Mouse (Mus musculus) midbrain, embryonic 15.5 days (tissue): ENCODE measurements around the gene Lyz1. TPM values are rescaled to one million over a fixed set of nuclear protein-coding genes. Genes with fewer than 3 reads are reported as not detected.

Experiments used
- ATAC-seq: fragments of 200-750 bp; cut with Nextera tagmentation; replicated peaks from 2 replicates; pipeline ENCODE4 v1.8.0; 2017; ENCODE audit warnings: moderate TSS enrichment
- H3K27ac ChIP-seq: fragments of 300-500 bp; sonication (generic); 2 replicates; pipeline ENCODE4 v1.5.1; 2015; ENCODE audit warnings: mild to moderate bottlenecking, inconsistent platforms
- H3K27me3 ChIP-seq: fragments of 300-500 bp; sonication (generic); replicated peaks from 2 replicates; pipeline ENCODE4 v1.6.1; 2015; ENCODE audit warnings: inconsistent platforms
- H3K36me3 ChIP-seq: fragments of 300-500 bp; sonication (generic); replicated peaks from 2 replicates; pipeline ENCODE4 v1.6.1; 2015; ENCODE audit warnings: inconsistent platforms
- H3K4me1 ChIP-seq: fragments of 300-500 bp; sonication (generic); 2 replicates; pipeline ENCODE4 v1.6.1; 2015; ENCODE audit warnings: inconsistent platforms
- H3K4me2 ChIP-seq: fragments of 300-500 bp; sonication (generic); 2 replicates; pipeline ENCODE4 v1.6.1; 2015; ENCODE audit warnings: inconsistent platforms, mild to moderate bottlenecking, moderate library complexity
- H3K4me3 ChIP-seq: fragments of 300-500 bp; sonication (generic); 2 replicates; pipeline ENCODE4 v1.5.1; 2015; ENCODE audit warnings: mild to moderate bottlenecking, inconsistent platforms
- H3K9ac ChIP-seq: fragments of 300-500 bp; sonication (generic); 2 replicates; pipeline ENCODE4 v1.6.1; 2015; ENCODE audit warnings: mild to moderate bottlenecking, inconsistent platforms
- H3K9me3 ChIP-seq: fragments of 300-500 bp; sonication (generic); 2 replicates; pipeline ENCODE4 v1.6.1; 2016; ENCODE audit warnings: inconsistent platforms
- WGBS: fragments of 180-500 bp; shearing (Covaris S2); methylation state at CpG from one replicate; pipeline ENCODE4 v1.1.7; 2015; ENCODE audit warnings: mixed read lengths; 5-methylcytosine and 5-hydroxymethylcytosine counted together
- polyA plus RNA-seq: library from polyadenylated mRNA; unstranded; fragments of >200 nt; fragmentation: Nextera tagmentation; extraction: Ambion mirVana; gene quantifications from 2 replicates; pipeline ENCODE4 v1.2.1, GENCODE M21; 2015

Lyz1 gene
- polyA plus RNA-seq, 1 experiment from 2014 or later = not detected

DNA sequence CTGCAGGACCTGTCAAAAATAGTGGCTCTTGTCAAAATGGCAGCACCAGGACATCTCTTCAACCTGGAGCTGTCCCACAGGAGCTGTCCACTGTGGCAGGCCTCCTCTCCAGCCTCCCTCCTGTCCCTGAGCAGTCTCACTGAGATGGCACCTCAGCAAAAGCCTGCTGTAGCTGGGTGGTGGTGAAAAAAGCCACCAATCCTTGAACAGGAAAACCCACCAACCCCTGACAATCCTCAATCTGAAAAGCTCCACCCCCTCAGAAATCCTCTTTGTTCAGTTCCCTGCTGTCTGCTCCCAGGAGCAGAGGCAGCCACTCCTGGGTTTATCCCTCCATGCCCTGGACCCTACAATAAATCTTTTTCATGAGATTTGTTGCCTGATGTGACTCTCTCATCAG, 32.8 kb downstream of the Lyz1 start:
- no peak; the same call in 1 of the 2 replicates for ATAC-seq
- Histone ChIP-seq H3K27me3 (no peaks in the 10 kb centered on the region), H3K4me1 (no peaks in the 10 kb centered on the region), H3K27ac (no peak overlapping the region), H3K36me3 (no peaks in the 10 kb centered on the region), H3K9ac (no peak overlapping the region), H3K4me2 (no peak overlapping the region), H3K4me3 (no peak overlapping the region), H3K9me3 (no peaks in the 10 kb centered on the region)

DNA sequence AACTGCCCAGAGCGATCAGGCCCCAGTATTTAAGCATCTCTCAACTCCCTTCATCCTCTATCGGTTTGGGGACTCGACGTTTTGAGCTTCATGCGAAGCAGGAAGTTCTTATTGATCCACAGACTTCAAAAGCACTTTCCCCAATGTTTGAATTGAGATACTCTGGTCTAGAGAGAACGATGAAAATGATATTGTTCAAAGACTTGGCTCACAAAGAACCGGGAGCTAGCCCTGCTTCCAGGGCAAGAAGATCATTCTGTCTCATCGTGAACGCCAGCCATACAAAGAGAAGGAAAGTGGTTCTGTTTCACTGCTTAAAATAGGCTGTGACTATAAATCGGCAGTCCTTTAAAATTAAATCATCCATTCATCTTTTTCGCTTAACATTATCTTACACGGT, 54.1 kb downstream of the Lyz1 start, which contains the start of gene 9530003J23Rik:
9530003J23Rik (minus strand) TSS at position 101 of the 400 bp plus-strand sequence.
- Histone ChIP-seq H3K27ac (no peak within 1 kb of the TSS), H3K9me3 (no peaks in the 10 kb centered on the region)

More for the DNA sequence above, 54.1 kb downstream of the Lyz1 start, which contains the start of gene 9530003J23Rik:
- Histone ChIP-seq H3K9ac (no peak within 1 kb of the TSS), H3K4me1 (no peaks in the 10 kb centered on the region), H3K27me3 (no peaks in the 10 kb centered on the region), H3K36me3 (no peaks in the 10 kb centered on the region), H3K4me2 (no peak within 1 kb of the TSS), H3K4me3 (no peak within 1 kb of the TSS)
- no peak for ATAC-seq
- WGBS = 86% methylated on average over 12 of the region's 12 CpGs

Other genes with a start within 250 kb of the Lyz1 start
- gene Lrrc10, start 247.5 kb downstream of the Lyz1 start, polyA plus RNA-seq = 0.19 TPM in 1 of 2 replicates, not detected in the other
- 240 and 244 TPM in 2 replicates for gene Cct2, start 229.1 kb downstream of the Lyz1 start, polyA plus RNA-seq
- gene Frs2, start 144.3 kb downstream of the Lyz1 start, polyA plus RNA-seq = 21.0 and 22.0 TPM in 2 replicates
- 111 and 116 TPM in 2 replicates for gene Yeats4, start 68.4 kb downstream of the Lyz1 start, polyA plus RNA-seq
- not detected in 2 replicates for gene 9530003J23Rik, start 54.2 kb downstream of the Lyz1 start, polyA plus RNA-seq
- gene Lyz2, start 10.5 kb downstream of the Lyz1 start, polyA plus RNA-seq = 27.2 and 32.0 TPM in 2 replicates
- gene Cpsf6, start 87.1 kb upstream of the Lyz1 start, polyA plus RNA-seq = 148 and 154 TPM in 2 replicates